Mouse (Mus musculus) olfactory bulb, adult 2 months (tissue): Measurements from ENCODE around the gene Hsf2. TPM values are rescaled to one million over a fixed set of nuclear protein-coding genes. Genes with fewer than 3 reads are reported as not detected.
"Not testable (repeated sequence)": the region's sequence is repeated elsewhere in the genome, so short reads cannot be mapped to it uniquely, and the experiment has no call there.

Experiments used
- H3K27ac ChIP-seq: fragments of 200-500 bp; 2 replicates; pipeline ENCODE4 v1.5.1; 2012; ENCODE audit warnings: low read depth, low read length; ENCODE audit not compliant: insufficient read depth
- H3K4me1 ChIP-seq: fragments of 200-500 bp; 2 replicates; pipeline ENCODE4 v1.6.1; 2012; ENCODE audit warnings: low read length; ENCODE audit not compliant: control insufficient read depth, insufficient read depth
- H3K4me3 ChIP-seq: fragments of 200-500 bp; 2 replicates; pipeline ENCODE4 v1.5.1; 2012; ENCODE audit warnings: mild to moderate bottlenecking, low read depth, low read length, moderate library complexity; ENCODE audit not compliant: insufficient read depth
- CTCF ChIP-seq: fragments of 200-500 bp; IDR thresholded peaks from 2 replicates; pipeline ENCODE4 v1.5.1; 2012; ENCODE audit warnings: low read depth, mild to moderate bottlenecking, low read length, moderate library complexity; ENCODE audit not compliant: insufficient read depth
- POLR2A ChIP-seq: fragments of 200-500 bp; IDR thresholded peaks from 2 replicates; pipeline ENCODE4 v1.6.1; 2012; ENCODE audit warnings: mild to moderate bottlenecking, low read depth, low read length, moderate library complexity; ENCODE audit not compliant: insufficient read depth
- WGBS: fragments of 180-500 bp; shearing (Covaris S2); methylation state at CpG from one replicate; pipeline ENCODE4 v1.1.7; 2018; 5-methylcytosine and 5-hydroxymethylcytosine counted together
- polyA plus RNA-seq: library from polyadenylated mRNA; stranded (reverse); fragments of >200 nt; gene quantifications from 2 replicates; pipeline ENCODE4 v1.2.4, GENCODE M21; 2012; ENCODE audit warnings: low replicate concordance; ENCODE audit not compliant: missing spikeins, insufficient read depth, insufficient read length

Hsf2 gene
- not detected in 2 replicates for polyA plus RNA-seq

DNA sequence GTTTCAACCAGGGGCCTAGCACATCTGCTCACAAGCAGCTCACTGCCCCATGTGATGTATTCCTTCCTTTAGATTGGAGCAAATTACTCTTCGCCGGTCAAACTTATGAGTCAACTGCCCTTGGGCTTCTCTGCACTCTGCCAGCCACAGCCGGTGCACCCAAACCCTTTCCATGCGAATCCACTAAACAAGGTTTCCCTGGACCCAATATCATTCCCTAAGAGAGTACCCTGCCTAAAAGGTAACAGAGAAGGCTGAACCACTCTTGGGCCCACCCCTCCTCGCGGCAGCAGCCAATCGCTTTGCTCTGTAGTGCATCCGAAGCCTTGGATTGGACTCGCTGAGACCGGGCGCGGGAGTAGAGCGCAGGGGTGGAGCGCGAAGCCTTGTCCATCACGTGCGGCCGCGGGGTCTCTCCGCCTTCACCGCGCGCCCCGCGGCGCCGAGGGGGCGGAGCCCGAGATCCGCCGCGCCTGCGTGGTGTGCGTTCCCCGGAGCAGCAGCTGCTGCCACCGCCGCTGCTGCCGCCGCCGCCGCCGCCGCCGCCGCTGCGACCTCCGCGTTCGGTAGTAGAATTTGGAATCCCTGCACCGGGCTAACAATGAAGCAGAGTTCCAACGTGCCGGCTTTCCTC, at the start of gene Hsf2:
Hsf2 (plus strand) TSS at position 478 of the 634 bp plus-strand sequence.
- under 1% methylated on average over 52 of the region's 52 CpGs for WGBS
- peaks cover 3% of the 10 kb centered on the region; the same call in 1 of the 2 replicates for H3K4me1 ChIP-seq
- H3K27ac ChIP-seq = peak within 1 kb of the TSS; percentile 85

GRCm38 (mm10) chr10:57437898-57438297, 48.3 kb upstream of the Hsf2 start:
- Histone ChIP-seq H3K4me1 (no peaks in the 10 kb centered on the region), H3K27ac (no peak overlapping the region), H3K4me3 (no peak overlapping the region)
- TF ChIP-seq POLR2A (no peak), CTCF (no peak)
- 89% methylated on average over 2 of the region's 2 CpGs for WGBS

More for the DNA sequence above, at the start of gene Hsf2:
- TF ChIP-seq POLR2A (peak; percentile 77), CTCF (no peak)
- H3K4me3 ChIP-seq = peak within 1 kb of the TSS; percentile 94

GRCm38 (mm10) chr10:57441049-57441448, 45.1 kb upstream of the Hsf2 start:
- Histone ChIP-seq H3K27ac (no peak overlapping the region), H3K4me3 (no peak overlapping the region), H3K4me1 (no peaks in the 10 kb centered on the region)
- TF ChIP-seq CTCF = no peak
- no peak for TF ChIP-seq POLR2A

GRCm38 (mm10) chr10:57444392-57444791, 41.8 kb upstream of the Hsf2 start:
- no peaks in the 10 kb centered on the region for H3K4me1 ChIP-seq
- H3K27ac ChIP-seq = no peak overlapping the region
- H3K4me3 ChIP-seq = no peak overlapping the region
- 75% methylated on average over 8 of the region's 8 CpGs for WGBS
- TF ChIP-seq CTCF = no peak
- TF ChIP-seq POLR2A = no peak

GRCm38 (mm10) chr10:57445655-57446054, 40.5 kb upstream of the Hsf2 start:
- TF ChIP-seq CTCF (no peak), POLR2A (no peak)
- H3K4me3 ChIP-seq = no peak overlapping the region
- WGBS = 90% methylated on average over 1 of the region's 1 CpGs
- H3K4me1 ChIP-seq = no peaks in the 10 kb centered on the region
- no peak overlapping the region for H3K27ac ChIP-seq

DNA sequence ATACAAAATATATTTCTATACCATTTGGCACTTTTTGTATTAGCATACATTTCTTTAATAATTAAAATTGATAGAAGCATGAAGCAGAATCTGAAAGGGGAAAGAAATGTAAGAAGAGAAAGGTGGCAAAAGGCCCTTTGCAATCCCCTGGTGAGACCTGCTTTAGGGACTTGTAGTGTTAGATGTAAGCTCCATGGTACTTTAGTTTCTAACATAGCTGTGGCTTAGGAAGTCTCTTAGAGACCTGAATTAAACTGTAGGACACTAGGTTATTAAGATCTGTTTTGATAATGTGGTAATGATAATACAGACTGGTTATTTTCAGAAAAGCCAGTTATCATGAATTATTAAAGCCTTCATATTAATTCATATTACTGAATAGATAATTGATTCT, 38.5 kb upstream of the Hsf2 start:
- Histone ChIP-seq H3K27ac (no peak overlapping the region), H3K4me1 (no peaks in the 10 kb centered on the region), H3K4me3 (no peak overlapping the region)
- TF ChIP-seq CTCF = no peak
- TF ChIP-seq POLR2A = no peak

DNA sequence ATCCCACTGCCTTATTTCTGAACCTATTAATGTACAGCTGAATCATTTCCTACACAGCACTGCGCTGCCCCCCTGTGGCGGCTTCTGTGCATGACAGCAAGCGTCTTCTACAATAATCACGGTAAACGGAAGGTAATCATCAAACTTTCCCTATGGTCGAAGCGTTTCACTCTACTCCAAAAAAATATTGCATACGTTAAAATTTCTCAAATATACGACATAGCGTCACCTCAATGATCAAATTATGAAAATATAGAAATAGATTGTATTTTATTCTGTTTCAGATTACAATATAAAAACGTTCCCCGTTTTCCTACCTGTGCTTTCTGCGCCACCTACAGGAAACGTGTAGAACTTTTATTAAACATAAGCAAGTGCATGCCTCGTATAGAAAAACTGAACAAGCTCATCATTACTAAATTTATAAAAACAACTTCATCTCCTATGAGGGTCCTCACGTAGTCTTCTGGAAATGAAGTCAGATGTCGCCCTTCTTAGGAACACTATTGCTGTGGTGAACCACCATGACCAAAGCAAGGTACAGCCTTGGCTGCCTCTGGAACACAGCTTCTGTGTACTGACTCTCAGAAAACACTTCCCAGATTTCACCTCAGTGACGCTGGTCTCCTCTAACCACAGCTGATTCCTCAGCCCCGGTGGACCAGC, 38.0 kb upstream of the Hsf2 start:
- Histone ChIP-seq H3K27ac (no peak overlapping the region), H3K4me3 (no peak overlapping the region), H3K4me1 (no peaks in the 10 kb centered on the region)
- 5% methylated on average over 19 of the region's 19 CpGs for WGBS
- no peak for TF ChIP-seq POLR2A
- TF ChIP-seq CTCF = no peak

- H3K4me1 ChIP-seq, H3K27ac ChIP-seq, H3K4me3 ChIP-seq: not testable (repeated sequence)
- 21% methylated on average over 10 of the region's 10 CpGs for WGBS
Measured at GRCm38 (mm10) chr10:57463298-57463697, 22.9 kb upstream of the Hsf2 start.

DNA sequence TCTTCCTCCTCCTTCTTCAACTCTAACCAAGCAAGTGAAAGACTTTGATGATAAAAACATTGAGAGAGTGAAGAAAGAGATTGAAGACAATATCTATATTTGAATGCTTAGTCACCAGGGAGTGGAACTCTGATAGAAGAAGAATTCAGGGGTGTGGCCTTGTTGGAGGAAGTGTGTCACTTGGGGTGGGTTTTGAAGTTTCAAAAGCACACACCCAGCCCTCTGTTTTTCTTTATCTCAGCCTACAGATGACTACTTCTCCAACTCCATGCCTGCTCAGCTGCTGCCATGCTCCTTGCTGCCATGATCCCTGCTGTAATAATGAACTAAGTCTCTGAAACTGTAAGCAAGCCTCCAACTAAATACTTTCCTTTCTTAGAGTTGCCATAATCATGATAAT, 20.4 kb upstream of the Hsf2 start:
- Histone ChIP-seq H3K4me1 (no peaks in the 10 kb centered on the region), H3K4me3 (no peak overlapping the region), H3K27ac (no peak overlapping the region)
- TF ChIP-seq POLR2A (no peak), CTCF (no peak)
